In genomic region chr7:80197941-80198778, GRCm38 (mm10) we compare ENCODE assay signal across 8 mouse cellular contexts. TPM values are rescaled to one million over a fixed set of nuclear protein-coding genes. Genes with fewer than 3 reads are reported as not detected.
A peak's percentile ranks its signal among the peaks of the same experiment; 100 is the strongest.
DNase-seq lines count a peak whose midpoint lies in the region; ATAC-seq lines count a peak whose summit lies in the region.

No protein-coding gene starts in this region.

- peak; percentile 93 for DNase-seq in ZHBTc4 (ENCODE audit: low read depth, low spot score)
- DNase-seq in embryo, embryonic 10 days (ENCODE audit: low spot score) = peak; percentile 93
- peak; percentile 71 for DNase-seq in gastrocnemius, postnatal 10 days
- peak; percentile 83 to 86 for DNase-seq in left cerebral cortex, postnatal 25 days (ENCODE audit: low spot score in 2 of 2)
- peak; percentile 93 for DNase-seq in mesoderm, embryonic 11.5 days (ENCODE audit: low read depth, low spot score)
- peak; percentile 72 for DNase-seq in right cerebral cortex, postnatal 4 days
- DNase-seq in yolk sac, embryonic 10.5 days (ENCODE audit: low spot score) = peak; percentile 94

- intact Hi-C loops in left cerebral cortex, postnatal 25 days (cut with DNase I) = loop anchor here (5.0 kb wide), 1 partner anchor 56 kb away; no protein-coding TSS in a partner anchor

- ATAC-seq in inflammation-experienced regulatory T-cells, adult 6 months = peak; percentile 82

RNA-seq across cellular contexts. Expression of gene Sema4b, which starts 11.5 kb away (rescaled TPM):
- total RNA-seq in gastrocnemius, postnatal 10 days (2021) = 1 to 10 TPM; 2.9 to 4.2 TPM
- 10 to 100 TPM; 17.4 to 22.3 (median 18.0) TPM for polyA plus RNA-seq in inflammation-experienced regulatory T-cells, adult 6 months (2017; shearing (Covaris generic))
- total RNA-seq in left cerebral cortex, postnatal 25 days (2021) = 10 to 100 TPM; 17.4 to 20.5 TPM

RNA-seq across cellular contexts. Expression of gene Cib1, which starts 34.5 kb away (rescaled TPM):
- 10 to 100 TPM; 10.7 to 12.5 TPM for total RNA-seq in gastrocnemius, postnatal 10 days (2021)
- 100 to 1,000 TPM in 1 of 3 experiments, 10 to 100 TPM in 2; 97.8 to 140 (median 99.4) TPM for polyA plus RNA-seq in inflammation-experienced regulatory T-cells, adult 6 months (2017; shearing (Covaris generic))
- 10 to 100 TPM; 18.4 to 19.9 TPM for total RNA-seq in left cerebral cortex, postnatal 25 days (2021)

RNA-seq across cellular contexts. Expression of gene Gdpgp1, which starts 34.5 kb away (rescaled TPM):
- 1 to 10 TPM; 1.8 to 2.1 TPM for total RNA-seq in gastrocnemius, postnatal 10 days (2021)
- 10 to 100 TPM in 1 of 3 experiments, 1 to 10 TPM in 2; 5.7 to 10.3 (median 6.7) TPM for polyA plus RNA-seq in inflammation-experienced regulatory T-cells, adult 6 months (2017; shearing (Covaris generic))
- 1 to 10 TPM; 5.9 to 6.6 TPM for total RNA-seq in left cerebral cortex, postnatal 25 days (2021)

RNA-seq across cellular contexts. Expression of gene Ttll13, which starts 48.0 kb away (rescaled TPM):
- total RNA-seq in gastrocnemius, postnatal 10 days (2021) = under 1 TPM; 0.14 to 0.20 TPM
- polyA plus RNA-seq in inflammation-experienced regulatory T-cells, adult 6 months (2017; shearing (Covaris generic)) = not detected
- 1 to 10 TPM; 1.1 to 2.2 TPM for total RNA-seq in left cerebral cortex, postnatal 25 days (2021)

Comparison
In these comparisons a context has a peak if more than half of its experiments do, and no peak if none do; other contexts are left out.
1. Peak in every context shown above with its lines: DNase-seq and ATAC-seq.